Mouse (Mus musculus) lung, adult 2 months (tissue): ENCODE results near the gene Ighmbp2.

ENCODE experiments used
- CTCF ChIP-seq: fragments of 200-500 bp; IDR thresholded peaks from 2 replicates; pipeline ENCODE4 v1.5.1; 2011; ENCODE audit warnings: mild to moderate bottlenecking, low read length, control low read depth; ENCODE audit not compliant: insufficient read depth
- POLR2A ChIP-seq: fragments of 200-500 bp; IDR thresholded peaks from 2 replicates; pipeline ENCODE4 v1.6.1; 2011; ENCODE audit warnings: low read depth, mild to moderate bottlenecking, control low read depth, low read length, borderline replicate concordance; ENCODE audit errors: extremely low read depth

- no peak for TF ChIP-seq POLR2A
- TF ChIP-seq CTCF: no peak
Measured at GRCm38 (mm10) chr19:3269803-3270202, 13.0 kb downstream of the Ighmbp2 start.
